Mouse (Mus musculus) cerebellum, adult 18-20 months (tissue): ENCODE data around the gene Nars2.
"Not testable (repeated sequence)": the region's sequence is repeated elsewhere in the genome, so short reads cannot be mapped to it uniquely, and the experiment has no call there.

ENCODE experiments used
- DNase-seq, 2 experiments: peaks; one replicate each; pipeline ENCODE4 v3.0.0; 2021

Gene Nars2

GRCm38 (mm10) chr7:96951281-96952051 lies at the start of gene Nars2:
TSS of gene Nars2 (plus strand) at chr7:96951505.
- DNase-seq, result peak; percentile 92 to 93

- no peak for DNase-seq
Observed at GRCm38 (mm10) chr7:96902183-96902582, 49.1 kb upstream of the Nars2 start.

GRCm38 (mm10) chr7:96903088-96903985 lies 48.0 kb upstream of the Nars2 start:
- DNase-seq, result no peak

GRCm38 (mm10) chr7:96904442-96904841 lies 46.9 kb upstream of the Nars2 start:
- no peak for DNase-seq

- DNase-seq, result no peak
Observed at GRCm38 (mm10) chr7:96904936-96905335, 46.4 kb upstream of the Nars2 start.

- DNase-seq, result no peak
Observed at GRCm38 (mm10) chr7:96905422-96905821, 45.9 kb upstream of the Nars2 start.

- no peak for DNase-seq
Observed at GRCm38 (mm10) chr7:96906216-96906615, 45.1 kb upstream of the Nars2 start.

GRCm38 (mm10) chr7:96907971-96908680 lies 43.2 kb upstream of the Nars2 start:
- no peak for DNase-seq

GRCm38 (mm10) chr7:96909856-96910255 lies 41.4 kb upstream of the Nars2 start:
- DNase-seq, result no peak

- no peak for DNase-seq
Observed at GRCm38 (mm10) chr7:96910310-96910960, 40.9 kb upstream of the Nars2 start.

GRCm38 (mm10) chr7:96914031-96914430 lies 37.3 kb upstream of the Nars2 start:
- peak; percentile 75 to 82 for DNase-seq

GRCm38 (mm10) chr7:96915452-96916105 lies 35.7 kb upstream of the Nars2 start:
- peak; percentile 65 to 70 for DNase-seq

- no peak for DNase-seq
Observed at GRCm38 (mm10) chr7:96920447-96921095, 30.7 kb upstream of the Nars2 start.

- no peak for DNase-seq
Observed at GRCm38 (mm10) chr7:96922927-96923326, 28.4 kb upstream of the Nars2 start.

- DNase-seq, result no peak
Observed at GRCm38 (mm10) chr7:96943715-96944377, 7.5 kb upstream of the Nars2 start.

- not testable (repeated sequence) for DNase-seq
Observed at GRCm38 (mm10) chr7:96946501-96946900, 4.8 kb upstream of the Nars2 start.

- peak in 1 of 2 experiments; percentile 7 for DNase-seq
Observed at GRCm38 (mm10) chr7:96952094-96952493, 789 bp downstream of the Nars2 start.

GRCm38 (mm10) chr7:96959168-96959567 lies 7.9 kb downstream of the Nars2 start:
- DNase-seq, result no peak

GRCm38 (mm10) chr7:96967188-96967587 lies 15.9 kb downstream of the Nars2 start:
- no peak for DNase-seq

GRCm38 (mm10) chr7:96970359-96970758 lies 19.1 kb downstream of the Nars2 start:
- peak in 1 of 2 experiments; percentile 17 for DNase-seq
